Mouse (Mus musculus) mature B cell (primary cell): Measurements from ENCODE around the gene Hoxa5.

ENCODE experiments used
- in situ Hi-C: fragments of 300-500 bp; cut with MboI; formaldehyde crosslinking; loops from 2 replicates; pipeline ENCODE4 v1.14.3; 2019

Gene Hoxa5

DNA sequence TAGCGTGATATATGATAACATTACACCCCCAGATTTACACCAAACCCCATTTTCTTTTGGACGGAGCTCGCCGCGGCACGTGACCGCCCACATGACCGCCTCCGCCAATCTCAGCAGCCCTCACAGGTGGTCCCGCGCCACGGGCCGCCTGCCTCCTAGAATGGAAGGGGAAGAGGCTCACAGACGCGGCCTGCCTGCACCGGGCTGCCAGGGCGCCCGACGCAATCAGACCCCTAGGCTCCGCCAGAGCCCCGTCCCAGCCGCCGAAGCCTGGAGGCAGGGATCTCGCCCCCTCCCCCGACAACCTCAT is 13.0 kb upstream of the Hoxa5 start:
- in situ Hi-C loops: no loop called here

DNA sequence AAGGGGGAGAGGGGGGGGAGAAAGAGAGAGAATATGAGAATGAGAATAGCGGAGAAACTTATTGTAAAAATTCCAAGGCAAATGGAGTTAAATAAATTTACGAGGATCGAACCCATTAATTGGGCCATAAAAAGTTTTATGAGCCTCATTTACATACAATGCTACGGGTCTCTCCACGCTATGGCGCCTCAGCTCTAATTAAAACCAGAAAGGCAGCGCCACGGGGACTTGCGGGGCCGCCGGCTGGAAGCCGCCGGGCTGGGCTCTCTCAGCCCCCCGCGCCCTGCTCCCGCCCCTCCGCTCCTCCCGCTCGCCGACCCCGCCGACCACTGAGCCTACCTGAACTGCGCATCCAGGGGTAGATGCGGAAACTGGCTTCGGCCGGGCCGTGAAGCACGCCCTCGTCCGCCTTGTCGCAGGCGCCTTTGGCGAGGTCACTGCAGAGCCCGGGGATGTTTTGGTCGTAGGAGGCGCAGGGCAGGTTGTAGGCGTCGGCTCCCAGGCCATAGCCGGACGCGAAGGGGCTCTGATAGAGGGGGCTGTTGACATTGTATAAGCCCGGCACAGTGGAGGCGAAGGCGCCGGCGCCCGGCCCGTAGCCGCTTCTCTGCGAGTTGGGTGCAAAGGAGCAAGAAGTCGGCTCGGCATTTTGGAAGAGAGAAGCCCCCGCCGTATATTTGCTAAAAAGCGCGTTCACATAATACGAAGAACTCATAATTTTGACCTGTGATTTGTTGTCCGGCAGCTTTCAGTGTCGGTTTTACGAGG is 12.5 kb upstream of the Hoxa5 start:
- in situ Hi-C loops: no loop called here

GRCm38 (mm10) chr6:52215771-52216535 is 11.6 kb upstream of the Hoxa5 start:
- in situ Hi-C loops: no loop called here

- in situ Hi-C loops: no loop called here
These were observed 10.7 kb upstream of the Hoxa5 start for GRCm38 (mm10) chr6:52215070-52215469.

- in situ Hi-C loops: no loop called here
These were observed 9.9 kb upstream of the Hoxa5 start for GRCm38 (mm10) chr6:52214271-52214670.

- in situ Hi-C loops: no loop called here
These were observed 9.0 kb upstream of the Hoxa5 start, which contains the start of the genes Hoxa3 and Gm28308 for GRCm38 (mm10) chr6:52213119-52213986. Gene Hoxa3 (minus strand): TSS chr6:52213336. Gene Gm28308 (minus strand): TSS chr6:52213339.

- in situ Hi-C loops: no loop called here
These were observed 8.2 kb upstream of the Hoxa5 start for GRCm38 (mm10) chr6:52212556-52213118.

GRCm38 (mm10) chr6:52211961-52212360 is 7.6 kb upstream of the Hoxa5 start:
- in situ Hi-C loops: no loop called here

- in situ Hi-C loops: no loop called here
These were observed 7.0 kb upstream of the Hoxa5 start for GRCm38 (mm10) chr6:52211170-52211935.

GRCm38 (mm10) chr6:52209685-52210046 is 5.3 kb upstream of the Hoxa5 start:
- in situ Hi-C loops: no loop called here

GRCm38 (mm10) chr6:52208868-52209684 is 4.7 kb upstream of the Hoxa5 start:
- in situ Hi-C loops: no loop called here

- in situ Hi-C loops: no loop called here
These were observed 3.9 kb upstream of the Hoxa5 start, which contains the start of gene Hoxa6 for GRCm38 (mm10) chr6:52208072-52208867. Gene Hoxa6 (minus strand): TSS chr6:52208722.

DNA sequence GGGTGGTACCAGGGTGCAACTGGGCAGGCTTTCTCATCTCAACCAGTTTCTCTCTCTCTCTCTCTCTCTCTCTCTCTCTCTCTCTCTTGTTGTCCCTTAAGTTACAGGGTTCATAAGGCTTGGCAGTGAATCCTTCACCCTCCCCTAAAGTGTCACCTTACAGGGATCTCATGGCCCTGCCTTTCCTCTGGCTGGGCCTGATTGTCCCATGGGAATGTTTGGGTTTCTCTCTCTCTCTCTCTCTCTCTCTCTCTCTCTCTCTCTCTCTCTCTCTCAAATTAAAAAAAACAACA is 3.2 kb upstream of the Hoxa5 start:
- in situ Hi-C loops: no loop called here

DNA sequence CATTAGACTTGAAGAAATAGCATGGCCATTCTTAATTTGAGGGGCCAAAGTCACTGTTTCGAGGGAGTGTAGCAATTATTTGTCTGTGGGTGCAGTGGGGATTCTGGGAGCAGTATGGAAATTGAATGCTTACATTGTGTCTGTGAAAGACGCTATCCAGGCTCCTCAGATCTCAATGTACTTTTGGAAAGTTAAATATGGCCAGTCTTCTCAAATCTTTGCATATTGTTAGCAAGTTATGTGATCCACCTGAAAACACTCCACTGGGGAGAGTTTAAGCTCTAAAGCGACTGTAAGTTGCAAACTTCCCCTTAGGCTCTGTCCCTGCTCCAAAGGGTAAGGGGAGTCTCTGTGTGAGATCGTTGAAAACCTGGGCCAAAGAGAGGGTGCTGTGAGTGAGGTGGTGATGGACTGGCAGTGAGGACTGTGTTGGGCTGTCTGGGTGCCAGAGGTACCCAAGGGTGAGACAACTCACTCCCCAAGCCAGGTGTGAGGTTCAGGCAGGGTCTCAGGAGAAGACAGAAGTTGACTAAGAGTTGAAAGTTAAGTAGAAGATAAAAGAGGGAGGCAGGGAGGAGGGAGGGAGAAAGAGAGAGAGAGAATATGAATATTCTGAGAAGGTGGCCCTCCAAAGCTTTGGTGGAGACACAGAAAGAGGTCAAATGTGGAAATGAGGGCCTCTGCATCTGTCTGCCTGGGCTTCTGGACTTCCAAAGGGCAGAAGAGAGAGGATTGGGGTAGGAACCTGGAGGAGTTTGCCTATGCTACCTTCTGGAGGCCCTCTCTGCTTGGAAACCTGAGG is 2.7 kb upstream of the Hoxa5 start:
- in situ Hi-C loops: no loop called here

GRCm38 (mm10) chr6:52205638-52206621 is 1.5 kb upstream of the Hoxa5 start:
- in situ Hi-C loops: no loop called here

- in situ Hi-C loops: no loop called here
These were observed 834 bp upstream of the Hoxa5 start for GRCm38 (mm10) chr6:52205221-52205620.

- in situ Hi-C loops: no loop called here
These were observed 877 bp downstream of the Hoxa5 start for GRCm38 (mm10) chr6:52203371-52204049.
